Mouse (Mus musculus): Measurements from ENCODE around the gene Car9. TPM values are rescaled to one million over a fixed set of nuclear protein-coding genes. Genes with fewer than 3 reads are reported as not detected.

The Car9 gene
- total and polyA plus RNA-seq, 3 experiments, result 0.77 to 3.3 TPM; not detected in 1

GRCm38 (mm10) chr4:43533270-43533669 lies 26.5 kb downstream of the Car9 start:
- no peaks in the 10 kb centered on the region for H3K79me2 ChIP-seq (ENCODE audit: control insufficient read depth, insufficient read depth, low read length, poor library complexity)
- no peaks in the 10 kb centered on the region for H3K27me3 ChIP-seq (ENCODE audit: control insufficient read depth in 1 of 2, insufficient read depth in 2 of 2, low read length in 2 of 2)
- peaks cover 0 to 8% of the 10 kb centered on the region in 2 experiments; a peak in 2 of 4 replicates for H3K4me1 ChIP-seq (ENCODE audit: control insufficient read depth in 1 of 2, insufficient read depth in 2 of 2, low read length in 2 of 2)
- no peaks in the 10 kb centered on the region for H3K9me3 ChIP-seq (replicated peaks; ENCODE audit: insufficient read depth, low read length)
- no peak overlapping the region for H3K9ac ChIP-seq (ENCODE audit: control insufficient read depth, low read depth, low read length, poor library complexity, severe bottlenecking)
- peaks cover 2 to 8% of the 10 kb centered on the region in 2 experiments; a peak in 3 of 4 replicates for H3K36me3 ChIP-seq (ENCODE audit: control insufficient read depth in 1 of 2, insufficient read depth in 2 of 2, low read length in 2 of 2)
- DNase-seq (ENCODE audit: low read depth, low spot score), result no peak
- no peak overlapping the region for H3K4me3 ChIP-seq (ENCODE audit: control insufficient read depth in 1 of 2, insufficient read depth in 1 of 2, low read depth in 2 of 2, low read length in 2 of 2)
- no peak overlapping the region for H3K27ac ChIP-seq (ENCODE audit: control insufficient read depth, low read depth, low read length)
- TF ChIP-seq MEF2A (IDR thresholded peaks at IDR 0.05; ENCODE audit: extremely low read depth, insufficient replicate concordance, low read depth, low read length, poor library complexity, severe bottlenecking), result no peak
- TF ChIP-seq MYC (IDR thresholded peaks at IDR 0.05; ENCODE audit: low read depth, low read length), result no peak
- TF ChIP-seq UBTF (IDR thresholded peaks at IDR 0.05; ENCODE audit: borderline replicate concordance, insufficient read depth, low read depth, low read length), result no peak
- no peak for TF ChIP-seq BHLHE40 (IDR thresholded peaks at IDR 0.05; ENCODE audit: borderline replicate concordance, low read depth, low read length)
- no peak for TF ChIP-seq CHD2 (IDR thresholded peaks at IDR 0.05; ENCODE audit: low read length)
- no peak for TF ChIP-seq POLR2A (IDR thresholded peaks at IDR 0.05; ENCODE audit: control insufficient read depth in 1 of 2, insufficient read depth in 1 of 2, low read depth in 1 of 2, low read length in 2 of 2, poor library complexity in 1 of 2)
- no peak for TF ChIP-seq ZKSCAN1 (IDR thresholded peaks at IDR 0.05; ENCODE audit: low read depth, low read length)
- no peak for TF ChIP-seq KAT2A (conservative IDR thresholded peaks at IDR 0.05; ENCODE audit: low read depth, low read length)
- no peak for TF ChIP-seq TAL1 (IDR thresholded peaks at IDR 0.05; ENCODE audit: low read length)

- no peak overlapping the region for H3K4me3 ChIP-seq (ENCODE audit: control insufficient read depth in 1 of 2, insufficient read depth in 1 of 2, low read depth in 2 of 2, low read length in 2 of 2)
- H3K27me3 ChIP-seq (ENCODE audit: control insufficient read depth in 1 of 2, insufficient read depth in 2 of 2, low read length in 2 of 2), result no peaks in the 10 kb centered on the region
- no peaks in the 10 kb centered on the region; a peak in 1 of 4 replicates for H3K4me1 ChIP-seq (ENCODE audit: control insufficient read depth in 1 of 2, insufficient read depth in 2 of 2, low read length in 2 of 2)
- no peak for DNase-seq (ENCODE audit: low read depth, low spot score)
- no peaks in the 10 kb centered on the region for H3K79me2 ChIP-seq (ENCODE audit: control insufficient read depth, insufficient read depth, low read length, poor library complexity)
- H3K36me3 ChIP-seq (ENCODE audit: control insufficient read depth in 1 of 2, insufficient read depth in 2 of 2, low read length in 2 of 2), result peaks cover 0 to 6% of the 10 kb centered on the region in 2 experiments; a peak in 2 of 4 replicates
- no peak for TF ChIP-seq ZNF384 (IDR thresholded peaks at IDR 0.05; ENCODE audit: low read depth, low read length)
- no peak for TF ChIP-seq MXI1 (IDR thresholded peaks at IDR 0.05; ENCODE audit: low read depth, low read length)
- TF ChIP-seq SIN3A (IDR thresholded peaks at IDR 0.05; ENCODE audit: low read length), result no peak
- no peak for TF ChIP-seq ZC3H11A (IDR thresholded peaks at IDR 0.05; ENCODE audit: low read depth, low read length)
- TF ChIP-seq POLR2A (IDR thresholded peaks at IDR 0.05; ENCODE audit: control insufficient read depth in 1 of 2, insufficient read depth in 1 of 2, low read depth in 1 of 2, low read length in 2 of 2, poor library complexity in 1 of 2), result no peak
- no peak for TF ChIP-seq GABPA (IDR thresholded peaks at IDR 0.05; ENCODE audit: low read depth, low read length)
- TF ChIP-seq MAX (IDR thresholded peaks at IDR 0.05; ENCODE audit: low read length), result no peak
- no peak for TF ChIP-seq UBTF (IDR thresholded peaks at IDR 0.05; ENCODE audit: borderline replicate concordance, insufficient read depth, low read depth, low read length)
- TF ChIP-seq CTCF (IDR thresholded peaks at IDR 0.05 in 2 of 3, conservative IDR thresholded peaks at IDR 0.05 in 1 of 3; ENCODE audit: control insufficient read depth in 1 of 3, insufficient read depth in 1 of 3, low read depth in 2 of 3, low read length in 3 of 3, poor library complexity in 1 of 3, severe bottlenecking in 1 of 3), result no peak
- TF ChIP-seq NRF1 (IDR thresholded peaks at IDR 0.05; ENCODE audit: insufficient read depth, low read depth, low read length, poor library complexity, severe bottlenecking), result no peak
- no peak for TF ChIP-seq RAD21 (IDR thresholded peaks at IDR 0.05; ENCODE audit: low read depth, low read length)
- no peak overlapping the region for H3K27ac ChIP-seq (ENCODE audit: control insufficient read depth, low read depth, low read length)
- H3K9ac ChIP-seq (ENCODE audit: control insufficient read depth, low read depth, low read length, poor library complexity, severe bottlenecking), result no peak overlapping the region
- no peaks in the 10 kb centered on the region for H3K9me3 ChIP-seq (replicated peaks; ENCODE audit: insufficient read depth, low read length)
These were observed 28.9 kb downstream of the Car9 start for GRCm38 (mm10) chr4:43535628-43536027.
